Mouse (Mus musculus) embryonic fibroblast, embryonic 13.5 days (primary cell): ENCODE data around the gene Rabepk.

Experiments used
- CTCF ChIP-seq: IDR thresholded peaks from 2 replicates; pipeline ENCODE4 v1.5.1; 2011; ENCODE audit warnings: mild to moderate bottlenecking, control low read depth, low read length, moderate library complexity, borderline replicate concordance; ENCODE audit not compliant: insufficient read depth
- POLR2A ChIP-seq: IDR thresholded peaks from 2 replicates; pipeline ENCODE4 v1.6.1; 2011; ENCODE audit warnings: low read depth, mild to moderate bottlenecking, control low read depth, low read length, moderate library complexity

- TF ChIP-seq POLR2A (no peak), CTCF (no peak)
Measured at GRCm38 (mm10) chr2:34794511-34794910, 5.2 kb downstream of the Rabepk start.
